In the genomic region with DNA sequence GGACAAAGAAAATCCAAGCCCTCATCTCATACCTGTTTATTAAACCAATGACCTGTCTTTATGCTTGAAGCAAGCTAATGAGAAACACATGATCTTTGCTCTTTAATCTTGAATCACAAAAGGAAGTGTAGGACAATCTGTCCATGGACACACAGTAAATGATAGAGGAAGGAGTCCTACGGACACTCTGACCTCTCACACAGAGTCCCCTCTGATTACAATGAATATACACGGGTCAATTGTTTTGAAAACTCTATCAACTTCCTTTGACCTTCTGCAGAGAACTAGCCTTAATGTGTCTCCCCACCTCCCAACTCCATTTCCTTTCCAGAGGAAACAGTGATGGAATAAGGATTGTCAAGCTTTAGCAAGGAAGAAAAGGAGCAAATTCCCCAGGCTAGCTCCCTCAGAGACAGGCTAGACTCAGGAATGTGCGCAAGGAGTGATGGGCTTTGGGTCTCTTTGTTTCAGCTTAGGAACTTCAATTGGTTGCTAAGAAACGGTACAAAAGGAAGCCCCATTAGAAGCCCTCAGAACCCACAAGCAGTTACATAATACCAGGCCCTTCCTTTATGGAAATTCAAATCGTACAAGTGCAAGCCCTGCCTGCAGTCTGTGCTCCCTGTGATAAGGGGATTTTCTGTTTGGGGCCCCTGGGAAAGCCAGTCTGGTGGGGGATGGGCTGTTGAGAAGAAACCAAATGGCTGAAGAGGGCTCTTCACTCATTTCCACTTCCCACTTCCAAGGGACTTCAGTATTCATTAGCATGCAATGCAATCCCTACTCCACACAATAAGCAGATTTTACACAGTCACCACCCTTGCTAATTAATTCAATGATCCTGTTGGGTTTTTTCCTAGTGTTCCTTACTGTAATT, we compare ENCODE assay signal across 8 mouse cellular contexts.
DNase-seq lines count a peak whose midpoint lies in the region; ATAC-seq and TF ChIP-seq lines count a peak whose summit lies in the region.

No protein-coding gene starts in this region.

- TF ChIP-seq RAD21 in CH12.LX (IDR thresholded peaks at IDR 0.05; ENCODE audit: low read depth, low read length) = no peak

- H3K4me2 ChIP-seq in CH12.LX (ENCODE audit: insufficient read depth, low read depth, poor library complexity, severe bottlenecking) = no peak overlapping the region
- H3K4me2 ChIP-seq in forebrain, postnatal 0 days (ENCODE audit: low read depth) = no peak overlapping the region

- no peak overlapping the region for H3K4me3 ChIP-seq in CH12.LX (replicated peaks in 1 of 3; ENCODE audit: low read depth in 2 of 3, low read length in 2 of 3, poor library complexity in 1 of 3)
- no peak overlapping the region for H3K4me3 ChIP-seq in brown adipose tissue, adult 24 weeks (ENCODE audit: insufficient read depth, low read depth, low read length)
- no peak overlapping the region for H3K4me3 ChIP-seq in forebrain, postnatal 0 days (ENCODE audit: low read depth, low read length)

- DNase-seq in CH12.LX (ENCODE audit: extremely low read depth) = peak; percentile 37
- DNase-seq in forebrain, postnatal 0 days = peak; percentile 40
- peak; percentile 72 for DNase-seq in mesoderm, embryonic 11.5 days (ENCODE audit: low read depth, low spot score)
- no peak for DNase-seq in layer of hippocampus, postnatal 10 days (ENCODE audit: low spot score in 2 of 2)
- no peak for DNase-seq in adrenal gland, adult (ENCODE audit: inconsistent age in 2 of 2, low spot score in 1 of 2)
- no peak for DNase-seq in MN1 (ENCODE audit: low spot score)
- no peak for DNase-seq in cerebellum, adult 11 months

- no peak for TF ChIP-seq EP300 in CH12.LX (IDR thresholded peaks at IDR 0.05; ENCODE audit: low read length)

- no peak for TF ChIP-seq CTCF in CH12.LX (conservative IDR thresholded peaks at IDR 0.05 in 1 of 2, IDR thresholded peaks at IDR 0.05 in 1 of 2; ENCODE audit: low read depth in 2 of 2, low read length in 2 of 2)
- TF ChIP-seq CTCF in forebrain, postnatal 0 days (IDR thresholded peaks at IDR 0.05; ENCODE audit: low read depth) = no peak

- peaks cover 2 to 23% of the 10 kb centered on the region in 2 experiments; a peak in 3 of 4 replicates for H3K4me1 ChIP-seq in CH12.LX (ENCODE audit: control insufficient read depth in 1 of 2, insufficient read depth in 2 of 2)
- peaks cover 6% of the 10 kb centered on the region for H3K4me1 ChIP-seq in brown adipose tissue, adult 24 weeks (ENCODE audit: control insufficient read depth, insufficient read depth, insufficient read length, low read length)
- H3K4me1 ChIP-seq in forebrain, postnatal 0 days (ENCODE audit: insufficient read depth) = 0 out of 2 replicates have a peak, but pooled peaks cover 2% of the 10 kb centered on the region

- in situ Hi-C loops in CH12.LX (cut with MboI; ENCODE audit: low pct_ligation_motif_present, low pct_unique_long_range_greater_than_20kb, low sequenced_read_pairs) = no loop called here

- no peak for TF ChIP-seq POLR2A in CH12.LX (IDR thresholded peaks at IDR 0.05; ENCODE audit: low read depth, low read length)

- no peak overlapping the region for H3K9ac ChIP-seq in CH12.LX (ENCODE audit: insufficient read depth, low read depth)
- H3K9ac ChIP-seq in forebrain, postnatal 0 days = no peak overlapping the region

- no peaks in the 10 kb centered on the region for H3K27me3 ChIP-seq in CH12.LX (replicated peaks)
- no peaks in the 10 kb centered on the region for H3K27me3 ChIP-seq in forebrain, postnatal 0 days (ENCODE audit: insufficient read depth, low read length)

- H3K9me3 ChIP-seq in CH12.LX (replicated peaks; ENCODE audit: low read length) = no peaks in the 10 kb centered on the region
- no peaks in the 10 kb centered on the region for H3K9me3 ChIP-seq in forebrain, postnatal 0 days (ENCODE audit: low read length)

- no peaks in the 10 kb centered on the region for H3K79me2 ChIP-seq in CH12.LX (replicated peaks; ENCODE audit: control insufficient read depth, extremely low read depth, insufficient read depth, poor library complexity, severe bottlenecking)

- H3K36me3 ChIP-seq in CH12.LX (replicated peaks in 1 of 2; ENCODE audit: control insufficient read depth in 1 of 2, insufficient read depth in 1 of 2, low read length in 1 of 2) = no peaks in the 10 kb centered on the region
- no peaks in the 10 kb centered on the region for H3K36me3 ChIP-seq in forebrain, postnatal 0 days (ENCODE audit: insufficient read depth)

- dilution Hi-C loops in CH12.LX (cut with MboI; ENCODE audit: extremely low pct_ligation_motif_present, extremely low pct_unique_long_range_greater_than_20kb, low sequenced_read_pairs) = no loop called here

- H3K27ac ChIP-seq in CH12.LX (ENCODE audit: insufficient read depth, low read depth) = no peak overlapping the region
- peak overlapping the region; percentile 64 for H3K27ac ChIP-seq in brown adipose tissue, adult 24 weeks (replicated peaks; ENCODE audit: low read depth, low read length)
- no peak overlapping the region for H3K27ac ChIP-seq in forebrain, postnatal 0 days (ENCODE audit: low read depth, low read length)

- WGBS in forebrain, postnatal 0 days = 8% methylated on average over 5 of the region's 5 CpGs

- peak; percentile 83 for ATAC-seq in forebrain, postnatal 0 days

TF ChIP-seq in CH12.LX, 34 proteins besides CTCF, POLR2A, EP300 and RAD21:
- TF ChIP-seq GABPA (IDR thresholded peaks at IDR 0.05; ENCODE audit: insufficient replicate concordance, low read depth, low read length) (no peak), MAZ (IDR thresholded peaks at IDR 0.05; ENCODE audit: low read depth, low read length) (no peak), TBP (conservative IDR thresholded peaks at IDR 0.05; ENCODE audit: low read depth, low read length) (no peak), MYC (IDR thresholded peaks at IDR 0.05; ENCODE audit: low read depth, low read length) (no peak), KAT2A (IDR thresholded peaks at IDR 0.05; ENCODE audit: insufficient replicate concordance, low read length) (no peak), MAFK (IDR thresholded peaks at IDR 0.05; ENCODE audit: insufficient replicate concordance, low read length) (no peak), ZNF384 (IDR thresholded peaks at IDR 0.05; ENCODE audit: low read depth, low read length) (no peak), JUN (IDR thresholded peaks at IDR 0.05; ENCODE audit: insufficient read depth, low read depth, low read length) (no peak), RCOR1 (conservative IDR thresholded peaks at IDR 0.05; ENCODE audit: low read depth, low read length) (no peak), ELF1 (IDR thresholded peaks at IDR 0.05; ENCODE audit: low read depth, low read length) (no peak), ZC3H11A (IDR thresholded peaks at IDR 0.05; ENCODE audit: low read depth, low read length) (no peak)

Comparison
In these comparisons a context has a peak if more than half of its experiments do, and no peak if none do; other contexts are left out.
1. DNase-seq: peak in CH12.LX (single experiment), forebrain, postnatal 0 days (single experiment) and mesoderm, embryonic 11.5 days (single experiment); none in layer of hippocampus, postnatal 10 days (0 of 2), adrenal gland, adult (0 of 2), MN1 (single experiment) and cerebellum, adult 11 months (single experiment).